ENCODE assay signal across 21 mouse cellular contexts in genomic region chr7:45507583-45507982, GRCm38 (mm10). TPM values are rescaled to one million over a fixed set of nuclear protein-coding genes. Genes with fewer than 3 reads are reported as not detected.
DNase-seq lines count a peak whose midpoint lies in the region; ATAC-seq and TF ChIP-seq lines count a peak whose summit lies in the region.
"Had no signal": no experiment of that assay in that cellular context is flagged by ENCODE, and none has a peak within 500 bp of the region (broad histone marks: within the 10 kb centered on the region; RNA-seq: fewer than 3 reads in every experiment).

No protein-coding gene starts in this region.

- no peaks in the 10 kb centered on the region for H3K36me3 ChIP-seq in liver, adult 2 months (ENCODE audit: control insufficient read depth, insufficient read depth, low read length)
- peaks cover 12% of the 10 kb centered on the region; the same call in 1 of the 2 replicates for H3K36me3 ChIP-seq in liver, embryonic 11.5 days (ENCODE audit: control insufficient read depth, insufficient read depth, low read length)
- H3K36me3 ChIP-seq in intestine, embryonic 16.5 days (ENCODE audit: control insufficient read depth, insufficient read depth, low read length) = 0 out of 2 replicates have a peak, but pooled peaks cover 2% of the 10 kb centered on the region
- no peaks in the 10 kb centered on the region for H3K36me3 ChIP-seq in stomach, embryonic 16.5 days (ENCODE audit: control insufficient read depth, insufficient read depth, low read length)
- H3K36me3 ChIP-seq in forebrain, embryonic 14.5 days (ENCODE audit: control insufficient read depth, insufficient read depth, low read length) = peaks cover 8% of the 10 kb centered on the region; the same call in 1 of the 2 replicates

- no peak for TF ChIP-seq POLR2A in liver, adult 2 months (IDR thresholded peaks at IDR 0.05; ENCODE audit: extremely low read depth, insufficient read depth, low read length)

- no peak overlapping the region for H3K9ac ChIP-seq in liver, adult 2 months (ENCODE audit: low read depth, low read length)
- H3K9ac ChIP-seq in liver, embryonic 11.5 days (ENCODE audit: low read depth, low read length) = no peak overlapping the region
- H3K9ac ChIP-seq in intestine, embryonic 16.5 days (ENCODE audit: low read depth, low read length) = no peak overlapping the region
- no peak overlapping the region for H3K9ac ChIP-seq in stomach, embryonic 16.5 days (ENCODE audit: low read length)
- no peak overlapping the region for H3K9ac ChIP-seq in forebrain, embryonic 14.5 days (ENCODE audit: low read length)
- H3K9ac ChIP-seq: embryonic facial prominence, embryonic 15.5 days; forebrain, embryonic 13.5 days; lung, embryonic 14.5 days had no signal

- peak; percentile 41 for DNase-seq in liver, adult 2 months (ENCODE audit: extremely low read depth, low read depth, low spot score)
- no peak for DNase-seq in liver, embryonic 11.5 days (ENCODE audit: low spot score)
- DNase-seq in large intestine, adult 2 months (ENCODE audit: low read depth, low spot score) = peak; percentile 88
- no peak for DNase-seq in gastrocnemius, postnatal 14 days
- no peak for DNase-seq in forebrain, embryonic 14.5 days (ENCODE audit: low spot score)
- DNase-seq: cerebellum, postnatal 10 days; lung, embryonic 14.5 days; midbrain, embryonic 14.5 days; retina, postnatal 1 day; right cerebral cortex, postnatal 4 days had no signal

- H3K79me2 ChIP-seq in liver, adult 2 months (ENCODE audit: control insufficient read depth, insufficient read depth, low read length) = peaks cover 12% of the 10 kb centered on the region; the same call in 1 of the 2 replicates

- no peaks in the 10 kb centered on the region for H3K27me3 ChIP-seq in liver, adult 2 months (ENCODE audit: control insufficient read depth, insufficient read depth, low read length)
- H3K27me3 ChIP-seq in liver, embryonic 11.5 days (replicated peaks; ENCODE audit: control insufficient read depth, insufficient read depth, low read length) = no peaks in the 10 kb centered on the region
- H3K27me3 ChIP-seq in intestine, embryonic 16.5 days (replicated peaks; ENCODE audit: control insufficient read depth, insufficient read depth, low read length) = no peaks in the 10 kb centered on the region
- H3K27me3 ChIP-seq in stomach, embryonic 16.5 days (ENCODE audit: control insufficient read depth, insufficient read depth, low read length) = no peaks in the 10 kb centered on the region
- H3K27me3 ChIP-seq in forebrain, embryonic 14.5 days (replicated peaks; ENCODE audit: control insufficient read depth, insufficient read depth, low read length) = no peaks in the 10 kb centered on the region
- H3K27me3 ChIP-seq: embryonic facial prominence, embryonic 15.5 days; forebrain, embryonic 13.5 days had no signal

- peaks cover 13% of the 10 kb centered on the region for H3K4me1 ChIP-seq in liver, adult 2 months (ENCODE audit: control insufficient read depth, insufficient read depth, low read length)
- peaks cover 18% of the 10 kb centered on the region for H3K4me1 ChIP-seq in liver, embryonic 11.5 days (replicated peaks; ENCODE audit: control insufficient read depth, insufficient read depth, low read length)
- peaks cover 18% of the 10 kb centered on the region for H3K4me1 ChIP-seq in intestine, embryonic 16.5 days (ENCODE audit: control insufficient read depth, insufficient read depth, low read length)
- peaks cover 23% of the 10 kb centered on the region for H3K4me1 ChIP-seq in stomach, embryonic 16.5 days (ENCODE audit: control insufficient read depth, insufficient read depth, low read length)
- peaks cover 9% of the 10 kb centered on the region for H3K4me1 ChIP-seq in forebrain, embryonic 14.5 days (ENCODE audit: control insufficient read depth, insufficient read depth, low read length)

- no peak overlapping the region; the same call in 1 of the 2 replicates for H3K4me2 ChIP-seq in liver, embryonic 11.5 days
- no peak overlapping the region for H3K4me2 ChIP-seq in intestine, embryonic 16.5 days (ENCODE audit: low read depth, low read length)
- H3K4me2 ChIP-seq in stomach, embryonic 16.5 days (ENCODE audit: low read depth, low read length) = no peak overlapping the region
- no peak overlapping the region for H3K4me2 ChIP-seq in forebrain, embryonic 14.5 days (ENCODE audit: low read length)
- H3K4me2 ChIP-seq: embryonic facial prominence, embryonic 15.5 days; forebrain, embryonic 13.5 days; lung, embryonic 14.5 days had no signal

- no peak for ATAC-seq in liver, embryonic 11.5 days (replicated peaks; ENCODE audit: low FRiP score)
- ATAC-seq in intestine, embryonic 16.5 days = peak; percentile 75
- ATAC-seq in stomach, embryonic 16.5 days (ENCODE audit: insufficient read depth, low FRiP score) = 0 out of 2 replicates have a peak, but pooled peaks have one; percentile 19
- no peak for ATAC-seq in forebrain, embryonic 14.5 days
- ATAC-seq: forebrain, embryonic 13.5 days had no signal

- 70% methylated on average over 6 of the region's 6 CpGs for WGBS in liver, adult 2 months
- WGBS in liver, embryonic 11.5 days = 90% methylated on average over 6 of the region's 6 CpGs
- WGBS in intestine, embryonic 16.5 days = 68% methylated on average over 6 of the region's 6 CpGs
- WGBS in large intestine, adult 2 months = 22% methylated on average over 6 of the region's 6 CpGs
- WGBS in stomach, embryonic 16.5 days = 81% methylated on average over 6 of the region's 6 CpGs
- 90% methylated on average over 6 of the region's 6 CpGs for WGBS in forebrain, embryonic 14.5 days

- TF ChIP-seq CTCF in liver, adult 2 months (IDR thresholded peaks at IDR 0.05; ENCODE audit: low read depth, low read length) = no peak

- intact Hi-C loops in gastrocnemius, postnatal 14 days (cut with DNase I; ENCODE audit: low total_unique reads) = no loop called here

- H3K4me3 ChIP-seq in liver, adult 2 months (ENCODE audit: insufficient read depth, low read depth, low read length) = no peak overlapping the region
- H3K4me3 ChIP-seq in liver, embryonic 11.5 days (ENCODE audit: low read depth, low read length) = no peak overlapping the region
- no peak overlapping the region for H3K4me3 ChIP-seq in intestine, embryonic 16.5 days (ENCODE audit: low read length)
- H3K4me3 ChIP-seq in stomach, embryonic 16.5 days (replicated peaks; ENCODE audit: low read length) = no peak overlapping the region
- no peak overlapping the region for H3K4me3 ChIP-seq in forebrain, embryonic 14.5 days (ENCODE audit: low read depth, low read length)
- H3K4me3 ChIP-seq: embryonic facial prominence, embryonic 15.5 days; forebrain, embryonic 13.5 days; myocyte had no signal

- H3K9me3 ChIP-seq in liver, embryonic 11.5 days (ENCODE audit: control insufficient read depth, low read length) = no peaks in the 10 kb centered on the region
- no peaks in the 10 kb centered on the region for H3K9me3 ChIP-seq in intestine, embryonic 16.5 days (ENCODE audit: control insufficient read depth, low read length)
- H3K9me3 ChIP-seq in stomach, embryonic 16.5 days (replicated peaks; ENCODE audit: control insufficient read depth, low read length) = no peaks in the 10 kb centered on the region
- no peaks in the 10 kb centered on the region for H3K9me3 ChIP-seq in forebrain, embryonic 14.5 days (replicated peaks; ENCODE audit: control insufficient read depth, low read length)
- H3K9me3 ChIP-seq: embryonic facial prominence, embryonic 15.5 days; forebrain, embryonic 13.5 days; limb, embryonic 10.5 days had no signal

- H3K27ac ChIP-seq in liver, adult 2 months (replicated peaks; ENCODE audit: insufficient read depth, low read depth, low read length) = no peak overlapping the region
- H3K27ac ChIP-seq in liver, embryonic 11.5 days (ENCODE audit: low read depth, low read length) = no peak overlapping the region; the same call in 1 of the 2 replicates
- peak overlapping the region; percentile 53 for H3K27ac ChIP-seq in intestine, embryonic 16.5 days (ENCODE audit: low read length)
- no peak overlapping the region for H3K27ac ChIP-seq in stomach, embryonic 16.5 days (ENCODE audit: low read length)
- H3K27ac ChIP-seq in forebrain, embryonic 14.5 days (ENCODE audit: low read depth, low read length) = no peak overlapping the region
- H3K27ac ChIP-seq: embryonic facial prominence, embryonic 15.5 days; forebrain, embryonic 13.5 days; limb, embryonic 10.5 days; macrophage had no signal

RNA-seq across cellular contexts. Expression of gene Nucb1, which starts 2.6 kb away (rescaled TPM):
- total RNA-seq in liver, adult 2 months (2014; rRNA removed) = 68.1 and 84.8 TPM in 2 replicates
- polyA plus RNA-seq in liver, adult 2 months (2012; rRNA removed) = 307 and 310 TPM in 2 replicates
- 149 and 153 TPM in 2 replicates for polyA plus RNA-seq in liver, embryonic 11.5 days (2014; fragmentation: Nextera tagmentation; extraction: Ambion mirVana)
- 251 and 266 TPM in 2 replicates for polyA plus RNA-seq in intestine, embryonic 16.5 days (2015; fragmentation: Nextera tagmentation; extraction: Ambion mirVana)
- polyA plus RNA-seq in large intestine, adult 2 months (2012; rRNA removed) = 384 and 422 TPM in 2 replicates
- polyA plus RNA-seq in stomach, embryonic 16.5 days (2015; fragmentation: Nextera tagmentation; extraction: Ambion mirVana) = 229 and 262 TPM in 2 replicates
- total RNA-seq in gastrocnemius, postnatal 14 days (2021) = 100 to 1,000 TPM; 100 TPM
- 69.0 and 96.5 TPM in 2 replicates for polyA plus RNA-seq in forebrain, embryonic 14.5 days (2014; fragmentation: Nextera tagmentation; extraction: Ambion mirVana)

RNA-seq across cellular contexts. Expression of gene Ppp1r15a, which starts 18.5 kb away (rescaled TPM):
- total RNA-seq in liver, adult 2 months (2014; rRNA removed) = 4.3 and 4.4 TPM in 2 replicates
- 10.8 and 14.9 TPM in 2 replicates for polyA plus RNA-seq in liver, adult 2 months (2012; rRNA removed)
- 61.6 and 62.0 TPM in 2 replicates for polyA plus RNA-seq in liver, embryonic 11.5 days (2014; fragmentation: Nextera tagmentation; extraction: Ambion mirVana)
- polyA plus RNA-seq in intestine, embryonic 16.5 days (2015; fragmentation: Nextera tagmentation; extraction: Ambion mirVana) = 17.3 and 19.1 TPM in 2 replicates
- 14.8 and 18.4 TPM in 2 replicates for polyA plus RNA-seq in large intestine, adult 2 months (2012; rRNA removed)
- 25.5 and 31.2 TPM in 2 replicates for polyA plus RNA-seq in stomach, embryonic 16.5 days (2015; fragmentation: Nextera tagmentation; extraction: Ambion mirVana)
- total RNA-seq in gastrocnemius, postnatal 14 days (2021) = 10 to 100 TPM; 13.1 to 18.4 TPM
- 13.1 and 19.3 TPM in 2 replicates for polyA plus RNA-seq in forebrain, embryonic 14.5 days (2014; fragmentation: Nextera tagmentation; extraction: Ambion mirVana)

RNA-seq across cellular contexts. Expression of gene Plekha4, which starts 18.5 kb away (rescaled TPM):
- 0.55 and 0.60 TPM in 2 replicates for total RNA-seq in liver, adult 2 months (2014; rRNA removed)
- 1.00 and 1.8 TPM in 2 replicates for polyA plus RNA-seq in liver, adult 2 months (2012; rRNA removed)
- 0.64 and 0.89 TPM in 2 replicates for polyA plus RNA-seq in liver, embryonic 11.5 days (2014; fragmentation: Nextera tagmentation; extraction: Ambion mirVana)
- polyA plus RNA-seq in intestine, embryonic 16.5 days (2015; fragmentation: Nextera tagmentation; extraction: Ambion mirVana) = 1.4 and 1.6 TPM in 2 replicates
- 4.0 and 4.6 TPM in 2 replicates for polyA plus RNA-seq in large intestine, adult 2 months (2012; rRNA removed)
- polyA plus RNA-seq in stomach, embryonic 16.5 days (2015; fragmentation: Nextera tagmentation; extraction: Ambion mirVana) = 2.7 and 3.9 TPM in 2 replicates
- 10 to 100 TPM in 1 of 2 experiments, 1 to 10 TPM in 1; 6.8 to 14.8 TPM for total RNA-seq in gastrocnemius, postnatal 14 days (2021)
- 0.76 and 1.2 TPM in 2 replicates for polyA plus RNA-seq in forebrain, embryonic 14.5 days (2014; fragmentation: Nextera tagmentation; extraction: Ambion mirVana)

RNA-seq across cellular contexts. Expression of gene Dhdh, which starts 19.0 kb away (rescaled TPM):
- 73.7 and 79.3 TPM in 2 replicates for total RNA-seq in liver, adult 2 months (2014; rRNA removed)
- 37.2 and 37.7 TPM in 2 replicates for polyA plus RNA-seq in liver, adult 2 months (2012; rRNA removed)
- polyA plus RNA-seq in liver, embryonic 11.5 days (2014; fragmentation: Nextera tagmentation; extraction: Ambion mirVana) = 4.9 and 5.8 TPM in 2 replicates
- polyA plus RNA-seq in intestine, embryonic 16.5 days (2015; fragmentation: Nextera tagmentation; extraction: Ambion mirVana) = 1.9 and 2.2 TPM in 2 replicates
- 0.45 and 1.4 TPM in 2 replicates for polyA plus RNA-seq in large intestine, adult 2 months (2012; rRNA removed)
- polyA plus RNA-seq in stomach, embryonic 16.5 days (2015; fragmentation: Nextera tagmentation; extraction: Ambion mirVana) = 2.0 and 2.2 TPM in 2 replicates
- total RNA-seq in gastrocnemius, postnatal 14 days (2021) = 10 to 100 TPM in 1 of 2 experiments, 1 to 10 TPM in 1; 9.4 to 10.5 TPM
- 1.4 and 1.6 TPM in 2 replicates for polyA plus RNA-seq in forebrain, embryonic 14.5 days (2014; fragmentation: Nextera tagmentation; extraction: Ambion mirVana)

RNA-seq across cellular contexts. Expression of gene Gm45808, which starts 21.0 kb away (rescaled TPM):
- total RNA-seq in liver, adult 2 months (2014; rRNA removed) = 1.3 and 5.7 TPM in 2 replicates
- 0.28 and 1.5 TPM in 2 replicates for polyA plus RNA-seq in liver, adult 2 months (2012; rRNA removed)
- not detected in 2 replicates for polyA plus RNA-seq in liver, embryonic 11.5 days (2014; fragmentation: Nextera tagmentation; extraction: Ambion mirVana)
- not detected in 2 replicates for polyA plus RNA-seq in intestine, embryonic 16.5 days (2015; fragmentation: Nextera tagmentation; extraction: Ambion mirVana)
- not detected in 2 replicates for polyA plus RNA-seq in large intestine, adult 2 months (2012; rRNA removed)
- polyA plus RNA-seq in stomach, embryonic 16.5 days (2015; fragmentation: Nextera tagmentation; extraction: Ambion mirVana) = not detected in 2 replicates
- 1 to 10 TPM; 6.0 to 6.2 TPM for total RNA-seq in gastrocnemius, postnatal 14 days (2021)
- polyA plus RNA-seq in forebrain, embryonic 14.5 days (2014; fragmentation: Nextera tagmentation; extraction: Ambion mirVana) = not detected in 2 replicates
- total RNA-seq: neutrophil, adult 5-6 weeks had no signal
- polyA plus RNA-seq: embryonic facial prominence, embryonic 15.5 days; forebrain, embryonic 13.5 days; heart, embryonic 16.5 days; hindbrain, embryonic 11.5 days; limb, embryonic 10.5 days; lung, embryonic 14.5 days; macrophage; midbrain, embryonic 14.5 days; myocyte; thymus, postnatal 0 days had no signal

Comparison
In these comparisons a context has a peak if more than half of its experiments do, and no peak if none do; other contexts are left out.
1. DNase-seq: peak in liver, adult 2 months (single experiment) and large intestine, adult 2 months (single experiment); none in liver, embryonic 11.5 days (single experiment), gastrocnemius, postnatal 14 days (single experiment) and forebrain, embryonic 14.5 days (single experiment).
2. ATAC-seq: peak in intestine, embryonic 16.5 days (single experiment) and stomach, embryonic 16.5 days (single experiment); none in liver, embryonic 11.5 days (single experiment) and forebrain, embryonic 14.5 days (single experiment).